Mouse (Mus musculus) heart, adult 2 months (tissue): Measurements from ENCODE around the gene Tox4.

Experiments used
- CTCF ChIP-seq: fragments of 200-600 bp; IDR thresholded peaks from 2 replicates; pipeline ENCODE4 v1.8.1; 2022; ENCODE audit warnings: antibody characterized with exemption, mild to moderate bottlenecking, moderate library complexity
- EP300 ChIP-seq: fragments of 200-500 bp; IDR thresholded peaks from 2 replicates; pipeline ENCODE4 v1.6.1; 2011; ENCODE audit warnings: low read depth, low read length, control low read depth; ENCODE audit not compliant: insufficient read depth
- POLR2A ChIP-seq: fragments of 200-500 bp; IDR thresholded peaks from 2 replicates; pipeline ENCODE4 v1.6.1; 2011; ENCODE audit warnings: mild to moderate bottlenecking, low read depth, low read length, control low read depth; ENCODE audit not compliant: insufficient read depth

DNA sequence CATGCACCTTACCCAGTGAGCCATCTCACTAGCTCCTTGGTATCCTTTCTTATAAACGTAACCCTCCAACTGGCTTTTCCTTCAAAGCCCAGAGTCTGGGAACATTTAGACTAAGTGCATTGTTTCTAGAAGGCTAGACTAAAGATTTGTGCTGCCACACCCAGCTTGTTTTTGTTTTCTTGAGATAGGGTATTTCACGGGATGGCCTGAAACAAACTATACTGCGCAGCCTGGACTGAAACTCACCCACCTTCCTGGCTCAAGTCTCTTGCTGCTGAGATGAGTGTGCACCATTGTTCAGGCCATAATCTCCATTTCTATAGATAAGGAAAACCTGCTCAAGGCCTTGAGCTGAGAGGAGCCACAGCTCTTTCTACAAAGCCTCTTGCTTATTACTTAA, 5.2 kb downstream of the Tox4 start:
- TF ChIP-seq CTCF, result no peak
- no peak for TF ChIP-seq POLR2A
- no peak for TF ChIP-seq EP300
